Mouse (Mus musculus) ES-Bruce4 (cell line): ENCODE measurements at regions not wholly inside any gene's neighbourhood (a gene's known extent, or its start where the extent isn't known, plus 50 kb on each side); places are given as distances from the start of the nearest gene placed in this dataset.

Source experiments
- H3K27ac ChIP-seq: 2 replicates; pipeline ENCODE4 v1.5.1; 2012; ENCODE audit warnings: low read length, inconsistent platforms; ENCODE audit not compliant: insufficient read depth
- H3K27me3 ChIP-seq: 2 replicates; pipeline ENCODE4 v1.6.1; 2012; ENCODE audit warnings: mild to moderate bottlenecking, low read length, inconsistent platforms; ENCODE audit not compliant: control insufficient read depth, poor library complexity, insufficient read depth, severe bottlenecking
- H3K36me3 ChIP-seq: 2 replicates; pipeline ENCODE4 v1.6.1; 2012; ENCODE audit warnings: inconsistent platforms, mild to moderate bottlenecking, low read length, moderate library complexity; ENCODE audit not compliant: control insufficient read depth, poor library complexity, insufficient read depth, severe bottlenecking
- H3K4me1 ChIP-seq: one replicate; pipeline ENCODE4 v1.8.1; 2011; ENCODE audit warnings: low read length; ENCODE audit not compliant: control insufficient read depth, insufficient read depth
- H3K4me3 ChIP-seq: 2 replicates; pipeline ENCODE4 v1.5.1; 2011; ENCODE audit warnings: low read depth, mild to moderate bottlenecking, low read length
- H3K9ac ChIP-seq: 2 replicates; pipeline ENCODE4 v1.6.1; 2012; ENCODE audit warnings: low read depth, mild to moderate bottlenecking, inconsistent platforms; ENCODE audit not compliant: poor library complexity, severe bottlenecking
- H3K9me3 ChIP-seq: replicated peaks from 2 replicates; pipeline ENCODE4 v1.6.1; 2012; ENCODE audit warnings: mild to moderate bottlenecking, low read length, inconsistent platforms; ENCODE audit not compliant: control insufficient read depth, poor library complexity, insufficient read depth, severe bottlenecking
- CTCF ChIP-seq: IDR thresholded peaks from one replicate; pipeline ENCODE4 v1.8.1; 2011; ENCODE audit warnings: low read depth, low read length
- EP300 ChIP-seq: IDR thresholded peaks from 2 replicates; pipeline ENCODE4 v1.6.1; 2011; ENCODE audit warnings: low read depth, low read length; ENCODE audit not compliant: insufficient read depth
- POLR2A ChIP-seq: IDR thresholded peaks from one replicate; pipeline ENCODE4 v1.8.1; 2011; ENCODE audit warnings: low read length; ENCODE audit not compliant: insufficient read depth

GRCm38 (mm10) chr6:50713297-50713696 is 59.1 kb upstream of the Npvf start:
- Histone ChIP-seq H3K36me3 (no peaks in the 10 kb centered on the region), H3K9ac (no peak overlapping the region), H3K9me3 (no peaks in the 10 kb centered on the region), H3K27me3 (no peaks in the 10 kb centered on the region), H3K4me1 (no peaks in the 10 kb centered on the region), H3K27ac (no peak overlapping the region), H3K4me3 (no peak overlapping the region)
- TF ChIP-seq CTCF (no peak), EP300 (no peak), POLR2A (no peak)

DNA sequence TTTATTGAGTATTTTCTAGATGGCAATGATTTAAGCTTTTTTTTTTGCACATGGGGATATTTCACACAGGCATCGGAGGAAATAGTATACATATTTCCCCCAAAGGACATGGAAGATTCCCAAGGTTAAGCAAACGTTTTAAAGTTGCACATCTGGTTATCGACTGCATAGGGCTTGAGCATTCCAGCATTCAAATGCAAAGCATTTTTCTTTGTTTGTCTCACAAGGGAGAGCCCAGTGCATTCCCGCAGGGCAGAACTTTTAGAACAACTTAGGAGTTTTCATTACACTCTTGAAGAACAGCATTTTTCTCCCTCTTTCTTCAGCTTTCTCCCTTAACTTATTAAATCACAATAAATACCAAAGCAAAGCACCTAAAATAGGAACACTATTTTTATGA is 64.4 kb upstream of the Npvf start:
- TF ChIP-seq EP300 (no peak), CTCF (no peak), POLR2A (no peak)
- Histone ChIP-seq H3K4me1 (no peaks in the 10 kb centered on the region), H3K36me3 (no peaks in the 10 kb centered on the region), H3K4me3 (no peak overlapping the region), H3K9ac (no peak overlapping the region), H3K9me3 (no peaks in the 10 kb centered on the region), H3K27me3 (no peaks in the 10 kb centered on the region), H3K27ac (no peak overlapping the region)

DNA sequence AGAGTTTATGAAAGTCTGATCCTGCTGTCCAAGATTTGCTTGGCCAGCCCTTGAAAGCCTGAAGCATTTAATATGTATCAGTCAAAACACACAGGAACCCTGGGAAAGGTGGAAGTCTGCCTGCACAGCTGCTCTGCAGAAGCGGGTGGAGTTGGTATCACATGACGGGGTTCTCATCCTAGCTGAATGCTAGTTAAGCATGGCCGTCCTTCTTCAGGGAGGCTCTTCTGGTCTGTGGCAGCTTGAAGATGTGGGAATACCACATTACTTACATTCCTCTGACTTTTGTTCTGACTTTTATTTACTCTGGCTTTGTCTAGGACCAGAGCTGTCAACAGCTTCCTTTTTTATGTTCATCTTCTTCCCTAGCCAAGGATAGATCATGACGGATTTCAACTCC is 66.1 kb upstream of the Npvf start:
- Histone ChIP-seq H3K36me3 (no peaks in the 10 kb centered on the region), H3K9ac (no peak overlapping the region), H3K9me3 (no peaks in the 10 kb centered on the region), H3K4me1 (no peaks in the 10 kb centered on the region), H3K27ac (no peak overlapping the region), H3K4me3 (no peak overlapping the region), H3K27me3 (no peaks in the 10 kb centered on the region)
- TF ChIP-seq CTCF (no peak), EP300 (no peak), POLR2A (no peak)

DNA sequence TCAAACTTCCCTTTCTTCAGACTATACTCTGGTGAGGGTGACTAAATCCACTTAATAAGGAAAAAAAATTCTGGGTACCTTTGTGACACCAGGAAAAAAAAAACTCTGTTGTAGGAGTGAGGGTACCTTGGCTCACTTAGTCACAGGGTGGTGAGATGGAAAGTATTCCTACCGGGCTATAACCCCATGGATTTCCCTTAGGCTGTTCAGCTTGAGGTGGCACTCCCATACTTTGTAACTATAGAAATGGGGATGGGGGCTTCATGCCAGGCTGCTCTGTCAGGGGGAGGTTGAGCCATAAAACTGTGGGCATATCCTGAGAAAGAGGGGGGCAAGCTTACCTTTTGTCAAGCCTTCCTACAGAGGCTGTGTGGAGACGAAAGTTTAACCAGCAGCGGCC is 71.4 kb upstream of the Npvf start:
- Histone ChIP-seq H3K9ac (no peak overlapping the region), H3K4me3 (no peak overlapping the region), H3K4me1 (no peaks in the 10 kb centered on the region), H3K27ac (no peak overlapping the region), H3K9me3 (no peaks in the 10 kb centered on the region), H3K36me3 (no peaks in the 10 kb centered on the region), H3K27me3 (0 out of 2 replicates have a peak, but pooled peaks cover 1% of the 10 kb centered on the region)
- no peak for TF ChIP-seq EP300
- TF ChIP-seq CTCF: no peak
- no peak for TF ChIP-seq POLR2A

GRCm38 (mm10) chr6:50726166-50726591 is 71.9 kb upstream of the Npvf start:
- Histone ChIP-seq H3K4me3 (no peak overlapping the region), H3K27me3 (0 out of 2 replicates have a peak, but pooled peaks cover 1% of the 10 kb centered on the region), H3K27ac (no peak overlapping the region), H3K4me1 (no peaks in the 10 kb centered on the region), H3K9ac (no peak overlapping the region), H3K36me3 (no peaks in the 10 kb centered on the region), H3K9me3 (no peaks in the 10 kb centered on the region)
- TF ChIP-seq EP300 (no peak), POLR2A (no peak), CTCF (no peak)

DNA sequence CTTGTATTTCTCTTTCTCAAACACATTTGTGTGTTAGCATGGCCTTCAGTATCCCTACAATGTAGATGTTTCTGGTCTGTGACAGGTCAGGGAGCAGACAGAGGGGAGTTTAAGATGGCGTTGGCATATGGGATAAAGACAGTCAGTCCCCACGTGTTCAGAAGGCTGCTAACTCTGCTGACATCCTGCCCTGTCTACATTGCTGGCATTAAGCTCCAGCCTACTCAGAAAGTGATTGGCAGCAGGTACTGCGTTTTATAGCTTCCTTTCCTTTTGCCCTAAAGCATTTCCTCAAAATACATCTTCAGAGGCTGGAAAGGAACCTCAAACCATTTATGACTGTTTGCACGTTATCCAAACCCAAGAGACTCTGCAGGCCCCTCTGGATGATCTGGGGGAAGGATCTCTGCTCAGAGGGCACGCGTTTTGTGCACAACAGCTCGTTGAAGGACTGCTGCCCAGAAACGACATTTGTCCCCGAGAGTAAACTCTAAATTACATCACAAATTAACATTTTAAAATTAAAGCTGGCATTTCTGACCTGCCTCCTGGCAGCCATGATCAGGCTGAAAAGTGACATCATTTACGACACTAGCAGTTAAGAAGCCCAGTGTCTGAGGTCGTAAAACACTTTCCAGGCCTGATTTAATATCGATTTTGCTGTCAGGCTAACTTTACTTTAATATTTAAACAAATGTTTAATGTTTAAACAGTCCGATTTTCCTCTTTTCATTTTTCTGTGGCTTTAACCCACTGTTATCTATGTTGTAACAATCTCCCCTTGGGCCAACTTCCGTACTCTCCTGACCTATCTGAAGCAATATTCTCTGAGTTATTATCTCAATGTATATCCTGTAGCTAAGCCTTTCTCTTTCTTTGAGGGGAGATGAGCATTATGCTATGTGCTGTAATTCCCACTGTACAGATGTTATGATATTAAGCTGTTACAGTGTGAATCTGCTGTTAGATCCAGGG is 76.8 kb upstream of the Npvf start:
- Histone ChIP-seq H3K36me3 (no peaks in the 10 kb centered on the region), H3K27me3 (0 out of 2 replicates have a peak, but pooled peaks cover 1% of the 10 kb centered on the region), H3K4me3 (no peak overlapping the region), H3K27ac (no peak overlapping the region), H3K9me3 (peaks cover 5% of the 10 kb centered on the region; the same call in 1 of the 2 replicates), H3K4me1 (no peaks in the 10 kb centered on the region), H3K9ac (no peak overlapping the region)
- TF ChIP-seq POLR2A: no peak
- TF ChIP-seq CTCF: no peak
- TF ChIP-seq EP300: no peak
